Mouse (Mus musculus) lung, embryonic 14.5 days (tissue): ENCODE measurements around the gene Zcchc10. TPM values are rescaled to one million over a fixed set of nuclear protein-coding genes. Genes with fewer than 3 reads are reported as not detected.
A peak's percentile ranks its signal among the peaks of the same experiment; 100 is the strongest.
"Not testable (repeated sequence)": the region's sequence is repeated elsewhere in the genome, so short reads cannot be mapped to it uniquely, and the experiment has no call there.

Experiments used
- ATAC-seq: fragments of 200-750 bp; cut with Nextera tagmentation; 2 replicates; pipeline ENCODE4 v1.8.0; 2017; ENCODE audit warnings: mild to moderate bottlenecking, moderate TSS enrichment, moderate library complexity; ENCODE audit not compliant: insufficient read depth
- DNase-seq: peaks from one replicate; pipeline ENCODE4 v3.0.0-alpha.2; 2015
- H3K27ac ChIP-seq: fragments of 300-500 bp; sonication (generic); 2 replicates; pipeline ENCODE4 v1.5.1; 2014; ENCODE audit warnings: low read depth, mild to moderate bottlenecking, moderate library complexity
- H3K27me3 ChIP-seq: fragments of 300-500 bp; sonication (generic); 2 replicates; pipeline ENCODE4 v1.6.1; 2014; ENCODE audit warnings: low read length, control low read depth; ENCODE audit not compliant: insufficient read depth
- H3K36me3 ChIP-seq: fragments of 300-500 bp; sonication (generic); 2 replicates; pipeline ENCODE4 v1.6.1; 2014; ENCODE audit warnings: control low read depth; ENCODE audit not compliant: insufficient read depth
- H3K4me1 ChIP-seq: fragments of 300-500 bp; sonication (generic); 2 replicates; pipeline ENCODE4 v1.6.1; 2014; ENCODE audit warnings: antibody characterized with exemption, control low read depth; ENCODE audit not compliant: insufficient read depth
- H3K4me2 ChIP-seq: fragments of 300-500 bp; sonication (generic); 2 replicates; pipeline ENCODE4 v1.6.1; 2014; ENCODE audit warnings: mild to moderate bottlenecking
- H3K4me3 ChIP-seq: fragments of 300-500 bp; sonication (generic); 2 replicates; pipeline ENCODE4 v1.5.1; 2014; ENCODE audit warnings: low read depth, low read length
- H3K9ac ChIP-seq: fragments of 300-500 bp; sonication (generic); 2 replicates; pipeline ENCODE4 v1.6.1; 2014
- H3K9me3 ChIP-seq: fragments of 300-500 bp; sonication (generic); 2 replicates; pipeline ENCODE4 v1.6.1; 2016; ENCODE audit warnings: low read depth, low read length, control low read depth
- CTCF ChIP-seq: IDR thresholded peaks from 2 replicates; pipeline ENCODE4 v1.5.1; 2016; ENCODE audit warnings: antibody characterized with exemption, low read depth
- WGBS: fragments of 180-500 bp; shearing (Covaris S2); extraction: QIAGEN DNeasy Blood & Tissue Kit; methylation state at CpG from one replicate; pipeline ENCODE4 v1.1.7; 2014; 5-methylcytosine and 5-hydroxymethylcytosine counted together
- polyA plus RNA-seq: library from polyadenylated mRNA; unstranded; fragments of >200 nt; fragmentation: Nextera tagmentation; extraction: Ambion mirVana; gene quantifications from 2 replicates; pipeline ENCODE4 v1.2.1, GENCODE M21; 2014

Gene Zcchc10
- polyA plus RNA-seq, 1 experiment from 2014 or later = 27.7 TPM

- DNase-seq = no peak
- H3K4me3 ChIP-seq = no peak overlapping the region
- H3K36me3 ChIP-seq = peaks cover 26% of the 10 kb centered on the region
- TF ChIP-seq CTCF = no peak
- no peaks in the 10 kb centered on the region for H3K27me3 ChIP-seq
- 55% methylated on average over 3 of the region's 3 CpGs for WGBS
- H3K9ac ChIP-seq = no peak overlapping the region
- H3K4me1 ChIP-seq = no peaks in the 10 kb centered on the region
- H3K9me3 ChIP-seq = no peaks in the 10 kb centered on the region
- H3K4me2 ChIP-seq = no peak overlapping the region
- no peak overlapping the region for H3K27ac ChIP-seq
- no peak for ATAC-seq
Measured at GRCm38 (mm10) chr11:53335505-53336181, 11.2 kb downstream of the Zcchc10 start.

DNA sequence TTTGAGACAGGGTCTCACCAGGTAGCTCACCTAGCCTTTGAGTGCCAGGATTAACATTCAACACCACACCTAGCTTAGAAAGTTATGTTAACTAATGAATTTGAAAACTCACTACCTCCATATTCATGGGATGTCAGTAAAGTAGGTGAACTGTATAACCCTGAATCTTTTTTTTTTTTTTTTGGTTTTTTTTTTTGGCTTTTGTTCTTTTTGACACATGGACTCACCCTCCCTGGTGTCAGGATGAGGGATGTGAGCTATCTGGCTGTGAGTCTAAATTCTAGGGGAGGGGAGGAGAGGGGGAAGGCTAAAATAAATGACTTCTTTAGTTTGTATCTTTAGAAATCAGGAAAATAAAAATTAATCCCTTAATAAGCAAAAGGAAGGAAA lies 11.7 kb downstream of the Zcchc10 start:
- ATAC-seq (no peak), DNase-seq (no peak)
- no peak for TF ChIP-seq CTCF
- no peaks in the 10 kb centered on the region for H3K9me3 ChIP-seq
- H3K9ac ChIP-seq = no peak overlapping the region
- H3K4me3 ChIP-seq = no peak overlapping the region
- no peaks in the 10 kb centered on the region for H3K4me1 ChIP-seq
- no peaks in the 10 kb centered on the region for H3K27me3 ChIP-seq
- H3K4me2 ChIP-seq = no peak overlapping the region
- peaks cover 21% of the 10 kb centered on the region for H3K36me3 ChIP-seq
- no peak overlapping the region for H3K27ac ChIP-seq

DNA sequence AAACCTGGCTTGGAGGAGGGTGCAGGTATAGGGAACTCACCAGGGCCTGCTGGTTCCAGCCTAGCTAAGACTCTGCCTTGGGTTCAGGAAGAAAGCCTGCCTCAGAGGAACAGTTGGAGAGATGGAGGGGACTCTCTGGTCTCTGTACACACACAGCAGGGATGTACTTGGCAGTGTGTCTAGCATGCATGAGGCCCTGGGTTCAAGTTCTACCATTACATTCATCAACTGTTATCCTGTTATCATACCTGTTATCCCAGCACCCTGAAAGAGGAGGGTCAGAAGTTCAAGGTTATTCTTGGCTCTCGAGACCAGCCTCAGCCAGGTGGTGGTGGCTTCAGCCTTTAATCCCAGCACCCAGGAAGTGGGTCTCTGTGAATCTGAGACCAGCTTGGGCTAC lies 12.4 kb downstream of the Zcchc10 start:
- H3K4me3 ChIP-seq = no peak overlapping the region
- no peaks in the 10 kb centered on the region for H3K4me1 ChIP-seq
- ATAC-seq (no peak), DNase-seq (no peak)
- 65% methylated on average over 1 of the region's 1 CpGs for WGBS
- no peaks in the 10 kb centered on the region for H3K9me3 ChIP-seq
- no peak overlapping the region for H3K9ac ChIP-seq
- no peak for TF ChIP-seq CTCF
- H3K4me2 ChIP-seq = no peak overlapping the region
- H3K27me3 ChIP-seq = no peaks in the 10 kb centered on the region
- peaks cover 14% of the 10 kb centered on the region for H3K36me3 ChIP-seq
- no peak overlapping the region for H3K27ac ChIP-seq

GRCm38 (mm10) chr11:53337684-53338083 lies 13.2 kb downstream of the Zcchc10 start:
- H3K27ac ChIP-seq = no peak overlapping the region
- H3K9ac ChIP-seq = no peak overlapping the region
- H3K27me3 ChIP-seq = no peaks in the 10 kb centered on the region
- peaks cover 6% of the 10 kb centered on the region; the same call in 1 of the 2 replicates for H3K36me3 ChIP-seq
- DNase-seq = no peak
- no peak overlapping the region for H3K4me2 ChIP-seq
- H3K9me3 ChIP-seq = no peaks in the 10 kb centered on the region
- 52% methylated on average over 8 of the region's 8 CpGs for WGBS
- no peak overlapping the region for H3K4me3 ChIP-seq
- no peaks in the 10 kb centered on the region for H3K4me1 ChIP-seq
- ATAC-seq = no peak
- TF ChIP-seq CTCF = no peak

DNA sequence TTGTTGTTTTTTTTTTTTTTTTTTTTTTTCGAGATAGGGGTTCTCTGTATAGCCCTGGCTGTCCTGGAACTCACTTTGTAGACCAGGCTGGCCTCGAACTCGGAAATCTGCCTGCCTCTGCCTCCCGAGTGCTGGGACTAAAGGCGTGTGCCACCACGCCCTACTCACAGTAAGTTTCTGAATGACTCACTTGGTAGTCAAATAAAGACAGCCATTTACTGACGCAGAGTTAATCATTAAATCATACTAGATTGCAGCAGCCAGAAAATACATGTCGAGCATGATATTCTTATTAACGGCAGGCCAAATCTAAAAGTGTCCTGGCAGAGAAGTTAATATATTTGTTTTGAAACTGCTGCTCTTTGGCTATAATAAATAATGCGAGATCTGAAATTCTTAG lies 16.5 kb downstream of the Zcchc10 start:
- H3K4me1 ChIP-seq, H3K4me2 ChIP-seq, H3K9me3 ChIP-seq, H3K27ac ChIP-seq, DNase-seq, H3K27me3 ChIP-seq, H3K4me3 ChIP-seq, H3K9ac ChIP-seq, ATAC-seq, H3K36me3 ChIP-seq: not testable (repeated sequence)
- 75% methylated on average over 10 of the region's 10 CpGs for WGBS

GRCm38 (mm10) chr11:53342711-53343110 lies 18.2 kb downstream of the Zcchc10 start:
- Histone ChIP-seq H3K27me3 (no peaks in the 10 kb centered on the region), H3K9me3 (no peaks in the 10 kb centered on the region), H3K36me3 (no peaks in the 10 kb centered on the region), H3K4me3 (no peak overlapping the region), H3K27ac (no peak overlapping the region), H3K4me2 (no peak overlapping the region), H3K4me1 (no peaks in the 10 kb centered on the region), H3K9ac (no peak overlapping the region)
- ATAC-seq (no peak), DNase-seq (no peak)
- WGBS = 55% methylated on average over 5 of the region's 5 CpGs
- TF ChIP-seq CTCF = no peak

DNA sequence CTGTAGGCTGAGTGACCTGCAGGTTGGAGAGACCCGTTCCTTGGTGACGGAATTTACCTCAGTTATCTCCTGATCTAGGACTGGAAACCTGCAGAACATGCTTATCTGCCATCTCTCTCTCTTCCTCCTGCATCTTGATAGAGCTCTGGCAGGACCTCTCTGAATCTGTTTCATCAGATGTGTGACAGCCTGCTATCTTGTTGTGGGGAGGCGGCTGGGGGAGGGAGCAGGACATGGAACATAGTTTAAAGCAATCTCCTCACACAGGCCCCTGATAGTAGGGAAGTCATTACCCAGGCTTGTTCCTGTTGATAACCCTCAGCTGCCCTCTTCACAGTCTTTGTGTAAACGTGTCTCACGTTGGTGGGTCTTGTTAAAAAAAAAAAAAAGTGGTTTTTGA lies 20.8 kb downstream of the Zcchc10 start:
- TF ChIP-seq CTCF = no peak
- DNase-seq (no peak), ATAC-seq (no peak)
- H3K4me3 ChIP-seq = no peak overlapping the region
- H3K27me3 ChIP-seq = no peaks in the 10 kb centered on the region
- 9% methylated on average over 5 of the region's 5 CpGs for WGBS
- H3K9me3 ChIP-seq = no peaks in the 10 kb centered on the region
- no peaks in the 10 kb centered on the region for H3K36me3 ChIP-seq
- no peak overlapping the region for H3K27ac ChIP-seq
- no peaks in the 10 kb centered on the region for H3K4me1 ChIP-seq
- no peak overlapping the region for H3K9ac ChIP-seq
- no peak overlapping the region for H3K4me2 ChIP-seq

- TF ChIP-seq CTCF = no peak
- Histone ChIP-seq H3K4me3 (no peak overlapping the region), H3K9me3 (no peaks in the 10 kb centered on the region), H3K4me1 (no peaks in the 10 kb centered on the region), H3K27ac (no peak overlapping the region), H3K9ac (no peak overlapping the region), H3K4me2 (no peak overlapping the region), H3K27me3 (no peaks in the 10 kb centered on the region), H3K36me3 (no peaks in the 10 kb centered on the region)
- ATAC-seq = no peak
- DNase-seq = peak; percentile 19
- WGBS = 13% methylated on average over 2 of the region's 2 CpGs
Measured at GRCm38 (mm10) chr11:53345738-53346137, 21.3 kb downstream of the Zcchc10 start.
